Mouse (Mus musculus): Measurements from ENCODE around the gene Tnrc18. TPM values are rescaled to one million over a fixed set of nuclear protein-coding genes. Genes with fewer than 3 reads are reported as not detected.

The Tnrc18 gene
- total and polyA plus RNA-seq, 2 experiments from 2014 or later: 23.4 to 116 TPM

DNA sequence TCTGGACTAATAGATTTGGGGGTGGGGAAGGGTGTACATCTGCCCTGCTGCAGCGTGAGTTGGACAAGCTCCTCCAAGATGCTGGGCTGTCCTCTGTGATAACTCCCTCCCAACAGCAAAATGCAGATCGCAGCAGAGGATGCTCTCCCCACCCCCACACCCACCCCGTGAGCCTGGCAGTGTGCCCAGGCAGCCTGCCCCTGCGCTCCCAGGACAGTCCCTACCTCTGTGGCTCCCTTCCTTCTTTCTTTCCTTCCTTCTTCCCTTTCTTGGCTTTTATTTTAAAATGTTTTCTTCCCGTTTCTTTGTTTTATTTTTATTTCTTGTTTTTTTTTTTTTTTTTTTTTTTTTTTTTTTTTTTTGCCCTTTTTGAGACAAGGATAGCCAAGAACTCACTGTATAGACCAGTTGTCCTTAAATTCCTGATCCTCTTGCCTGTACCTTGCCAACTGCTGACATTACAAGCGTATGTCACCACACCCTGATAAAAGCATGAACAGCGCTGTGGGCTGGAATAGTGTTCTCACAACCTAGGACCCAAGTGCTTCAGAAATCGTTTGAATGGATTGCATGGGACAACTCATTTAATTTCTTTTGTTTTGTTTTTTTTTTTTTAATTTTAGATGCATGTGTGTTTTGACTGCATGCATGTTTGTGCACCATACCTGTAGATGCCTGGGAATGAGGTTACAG, 123.6 kb downstream of the Tnrc18 start:
- H3K4me1 ChIP-seq (ENCODE audit: insufficient read depth): peaks cover 5% of the 10 kb centered on the region
- no peaks in the 10 kb centered on the region for H3K27me3 ChIP-seq (ENCODE audit: insufficient read depth, low read length)
- ATAC-seq: no peak
- WGBS: 39% methylated on average over 8 of the region's 8 CpGs
- H3K4me3 ChIP-seq (ENCODE audit: low read depth, low read length): no peak overlapping the region; the same call in 1 of the 2 replicates
- peak overlapping the region; percentile 32 for H3K4me2 ChIP-seq (ENCODE audit: low read depth)
- H3K9me3 ChIP-seq (ENCODE audit: low read length): no peaks in the 10 kb centered on the region
- H3K9ac ChIP-seq: no peak overlapping the region
- no peak overlapping the region for H3K27ac ChIP-seq (ENCODE audit: low read depth, low read length)
- no peaks in the 10 kb centered on the region for H3K36me3 ChIP-seq (ENCODE audit: insufficient read depth)
- DNase-seq: no peak
- no peak for TF ChIP-seq CTCF (IDR thresholded peaks at IDR 0.05; ENCODE audit: low read depth)

DNA sequence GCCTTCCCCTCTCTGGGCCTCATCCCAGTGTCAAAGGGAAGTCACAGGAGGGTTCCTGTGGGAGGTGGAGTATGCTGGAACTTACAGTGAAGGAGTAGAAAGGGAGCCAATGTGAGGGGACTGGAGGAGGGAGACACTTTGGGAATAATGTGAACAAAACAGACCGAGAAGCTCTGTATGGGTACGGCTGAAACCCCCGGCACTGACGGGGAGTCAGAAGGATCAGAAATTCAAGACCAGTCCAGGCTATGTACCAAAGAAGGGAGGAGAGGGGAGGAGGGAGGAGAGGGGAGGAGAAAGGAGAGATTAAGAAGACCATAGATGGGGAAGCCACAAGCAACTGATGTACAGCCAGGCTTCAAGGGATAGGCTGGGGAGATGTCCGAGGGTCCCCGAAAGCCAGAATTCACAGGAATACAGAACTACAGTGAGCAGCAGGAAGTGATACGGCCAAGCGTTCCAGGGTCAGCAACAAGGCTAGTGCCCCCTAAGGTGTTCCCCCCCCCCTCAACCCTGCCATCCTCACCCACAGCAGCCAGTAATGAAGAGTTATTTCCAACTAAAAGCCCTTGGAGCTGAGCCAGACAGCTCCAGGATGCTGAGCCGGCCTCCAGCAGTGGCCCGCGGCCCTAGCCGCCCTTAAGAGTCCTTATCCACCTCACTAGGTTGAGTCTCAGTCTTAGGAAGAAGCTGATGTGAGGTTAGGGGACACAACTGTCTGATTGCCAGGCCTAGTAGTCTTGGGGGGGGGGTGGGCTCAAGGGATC, 124.3 kb downstream of the Tnrc18 start:
- TF ChIP-seq CTCF (IDR thresholded peaks at IDR 0.05; ENCODE audit: low read depth): no peak
- peak overlapping the region; percentile 21; the same call in 1 of the 2 replicates for H3K27ac ChIP-seq (ENCODE audit: low read depth, low read length)
- ATAC-seq: no peak
- WGBS: 54% methylated on average over 12 of the region's 12 CpGs
- peak overlapping the region; percentile 2; the same call in 1 of the 2 replicates for H3K4me3 ChIP-seq (ENCODE audit: low read depth, low read length)
- H3K9me3 ChIP-seq (ENCODE audit: low read length): no peaks in the 10 kb centered on the region
- DNase-seq: no peak
- no peaks in the 10 kb centered on the region for H3K27me3 ChIP-seq (ENCODE audit: insufficient read depth, low read length)
- no peaks in the 10 kb centered on the region for H3K36me3 ChIP-seq (ENCODE audit: insufficient read depth)
- peak overlapping the region; percentile 32 for H3K4me2 ChIP-seq (ENCODE audit: low read depth)
- peaks cover 5% of the 10 kb centered on the region for H3K4me1 ChIP-seq (ENCODE audit: insufficient read depth)
- H3K9ac ChIP-seq: no peak overlapping the region

DNA sequence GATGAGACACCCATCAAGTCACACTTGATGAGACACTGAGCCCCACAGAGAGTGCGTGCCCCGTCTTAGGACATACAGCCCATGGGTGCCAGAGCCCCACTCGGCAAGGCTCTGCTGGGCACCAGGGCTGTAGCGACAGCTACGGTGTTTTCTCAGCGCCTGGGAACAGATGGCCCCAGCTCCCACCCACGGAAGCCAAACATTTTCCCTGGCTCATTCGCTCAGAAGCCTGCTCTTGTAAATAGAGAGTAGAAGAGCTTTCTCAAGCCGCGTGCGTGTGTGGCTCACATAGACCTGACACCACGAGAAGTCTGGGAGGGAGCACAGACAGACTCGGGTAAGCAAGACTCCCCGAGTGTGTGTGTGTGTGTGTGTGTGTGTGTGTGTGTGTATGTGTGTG, 125.2 kb downstream of the Tnrc18 start, which contains the start of gene Slc29a4:
Slc29a4 (plus strand) TSS at position 265 of the 400 bp plus-strand sequence.
- peak within 1 kb of the TSS; percentile 21; the same call in 1 of the 2 replicates for H3K27ac ChIP-seq (ENCODE audit: low read depth, low read length)
- no peaks in the 10 kb centered on the region for H3K27me3 ChIP-seq (ENCODE audit: insufficient read depth, low read length)
- no peaks in the 10 kb centered on the region for H3K36me3 ChIP-seq (ENCODE audit: insufficient read depth)
- no peak for TF ChIP-seq CTCF (IDR thresholded peaks at IDR 0.05; ENCODE audit: low read depth)
- H3K4me3 ChIP-seq (ENCODE audit: low read depth, low read length): peak within 1 kb of the TSS; percentile 2; the same call in 1 of the 2 replicates
- H3K4me2 ChIP-seq (ENCODE audit: low read depth): peak within 1 kb of the TSS; percentile 32
- H3K4me1 ChIP-seq (ENCODE audit: insufficient read depth): peaks cover 5% of the 10 kb centered on the region
- ATAC-seq (peak; percentile 86), DNase-seq (peak; percentile 84)
- H3K9me3 ChIP-seq (ENCODE audit: low read length): no peaks in the 10 kb centered on the region
- H3K9ac ChIP-seq: 0 out of 2 replicates have a peak within 1 kb of the TSS, but pooled peaks have one; percentile 18
- WGBS: 30% methylated on average over 14 of the region's 14 CpGs

DNA sequence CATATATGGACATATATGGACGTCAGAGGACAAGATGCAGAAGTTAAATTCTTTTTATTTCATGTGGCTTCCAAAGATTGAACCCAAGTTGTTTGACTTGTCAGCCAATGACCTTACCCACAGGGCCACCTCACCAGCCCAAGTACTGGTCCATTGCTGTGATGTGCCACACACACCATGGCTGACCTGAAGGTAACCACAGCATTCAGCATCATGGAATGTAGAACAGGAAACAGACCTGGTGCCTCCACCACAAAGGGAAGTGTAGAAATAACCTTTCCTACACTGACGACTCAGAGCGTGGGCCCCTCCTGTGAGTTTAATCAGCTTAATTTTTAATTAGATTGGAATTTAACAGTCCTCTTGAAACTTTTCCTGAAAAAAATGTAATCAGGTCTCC, 127.1 kb downstream of the Tnrc18 start:
- Histone ChIP-seq H3K9ac (no peak overlapping the region), H3K36me3 (ENCODE audit: insufficient read depth) (no peaks in the 10 kb centered on the region), H3K4me2 (ENCODE audit: low read depth) (no peak overlapping the region), H3K9me3 (ENCODE audit: low read length) (no peaks in the 10 kb centered on the region), H3K27ac (ENCODE audit: low read depth, low read length) (no peak overlapping the region), H3K27me3 (ENCODE audit: insufficient read depth, low read length) (no peaks in the 10 kb centered on the region), H3K4me1 (ENCODE audit: insufficient read depth) (peaks cover 5% of the 10 kb centered on the region), H3K4me3 (ENCODE audit: low read depth, low read length) (no peak overlapping the region)
- WGBS: 73% methylated on average over 3 of the region's 3 CpGs
- ATAC-seq: no peak
- DNase-seq: no peak
- TF ChIP-seq CTCF (IDR thresholded peaks at IDR 0.05; ENCODE audit: low read depth): no peak

DNA sequence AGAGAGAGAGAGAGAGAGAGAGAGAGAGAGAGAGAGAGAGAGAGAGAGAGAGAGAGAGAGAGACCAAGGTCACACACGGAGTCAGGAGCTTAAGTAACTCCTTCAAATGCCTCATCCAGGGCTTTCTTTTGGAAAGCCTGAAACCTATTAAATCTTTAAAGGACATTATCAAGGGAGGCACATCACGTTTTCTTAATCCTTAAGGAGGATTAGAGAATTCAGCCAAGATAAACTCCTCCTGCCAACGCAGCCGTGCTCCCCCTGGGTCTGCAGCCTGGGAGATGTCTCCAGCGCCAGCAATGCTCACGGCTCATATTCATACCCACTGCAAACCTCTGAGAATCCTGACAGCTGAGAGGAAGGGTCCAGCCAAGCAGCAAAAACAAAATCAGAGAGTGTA, 128.6 kb downstream of the Tnrc18 start:
- 16% methylated on average over 6 of the region's 6 CpGs for WGBS
- no peak for TF ChIP-seq CTCF (IDR thresholded peaks at IDR 0.05; ENCODE audit: low read depth)
- Histone ChIP-seq H3K9ac (no peak overlapping the region), H3K36me3 (ENCODE audit: insufficient read depth) (no peaks in the 10 kb centered on the region), H3K27me3 (ENCODE audit: insufficient read depth, low read length) (no peaks in the 10 kb centered on the region), H3K4me3 (ENCODE audit: low read depth, low read length) (no peak overlapping the region), H3K27ac (ENCODE audit: low read depth, low read length) (no peak overlapping the region), H3K4me1 (ENCODE audit: insufficient read depth) (peaks cover 5% of the 10 kb centered on the region), H3K9me3 (ENCODE audit: low read length) (no peaks in the 10 kb centered on the region), H3K4me2 (ENCODE audit: low read depth) (no peak overlapping the region)
- ATAC-seq (no peak), DNase-seq (no peak)

- no peak for ATAC-seq
- no peak for TF ChIP-seq CTCF (IDR thresholded peaks at IDR 0.05; ENCODE audit: low read depth)
- no peak overlapping the region for H3K27ac ChIP-seq (ENCODE audit: low read depth, low read length)
Observed at GRCm38 (mm10) chr5:142682529-142682928, 134.9 kb downstream of the Tnrc18 start.

GRCm38 (mm10) chr5:142681911-142682310, 135.6 kb downstream of the Tnrc18 start:
- ATAC-seq: no peak

More at GRCm38 (mm10) chr5:142682529-142682928, 134.9 kb downstream of the Tnrc18 start:
- Histone ChIP-seq H3K36me3 (ENCODE audit: insufficient read depth) (no peaks in the 10 kb centered on the region), H3K4me2 (ENCODE audit: low read depth) (no peak overlapping the region), H3K27me3 (ENCODE audit: insufficient read depth, low read length) (no peaks in the 10 kb centered on the region), H3K4me1 (ENCODE audit: insufficient read depth) (no peaks in the 10 kb centered on the region), H3K9ac (no peak overlapping the region), H3K4me3 (ENCODE audit: low read depth, low read length) (no peak overlapping the region), H3K9me3 (ENCODE audit: low read length) (0 out of 2 replicates have a peak, but pooled peaks cover 3% of the 10 kb centered on the region)
- no peak for DNase-seq
- WGBS: 85% methylated on average over 5 of the region's 5 CpGs

More at GRCm38 (mm10) chr5:142681911-142682310, 135.6 kb downstream of the Tnrc18 start:
- Histone ChIP-seq H3K27me3 (ENCODE audit: insufficient read depth, low read length) (no peaks in the 10 kb centered on the region), H3K4me1 (ENCODE audit: insufficient read depth) (no peaks in the 10 kb centered on the region), H3K36me3 (ENCODE audit: insufficient read depth) (no peaks in the 10 kb centered on the region), H3K9ac (no peak overlapping the region), H3K4me3 (ENCODE audit: low read depth, low read length) (no peak overlapping the region), H3K27ac (ENCODE audit: low read depth, low read length) (no peak overlapping the region), H3K9me3 (ENCODE audit: low read length) (0 out of 2 replicates have a peak, but pooled peaks cover 3% of the 10 kb centered on the region), H3K4me2 (ENCODE audit: low read depth) (no peak overlapping the region)
- WGBS: 73% methylated on average over 3 of the region's 3 CpGs
- no peak for DNase-seq
- TF ChIP-seq CTCF (IDR thresholded peaks at IDR 0.05; ENCODE audit: low read depth): no peak
